Mouse (Mus musculus): Measurements from ENCODE around the gene Arhgap23. TPM values are rescaled to one million over a fixed set of nuclear protein-coding genes. Genes with fewer than 3 reads are reported as not detected.
A peak's percentile ranks its signal among the peaks of the same experiment; 100 is the strongest.

The Arhgap23 gene
- total RNA-seq, 2 experiments from 2014 or later = 6.1 to 6.3 TPM

DNA sequence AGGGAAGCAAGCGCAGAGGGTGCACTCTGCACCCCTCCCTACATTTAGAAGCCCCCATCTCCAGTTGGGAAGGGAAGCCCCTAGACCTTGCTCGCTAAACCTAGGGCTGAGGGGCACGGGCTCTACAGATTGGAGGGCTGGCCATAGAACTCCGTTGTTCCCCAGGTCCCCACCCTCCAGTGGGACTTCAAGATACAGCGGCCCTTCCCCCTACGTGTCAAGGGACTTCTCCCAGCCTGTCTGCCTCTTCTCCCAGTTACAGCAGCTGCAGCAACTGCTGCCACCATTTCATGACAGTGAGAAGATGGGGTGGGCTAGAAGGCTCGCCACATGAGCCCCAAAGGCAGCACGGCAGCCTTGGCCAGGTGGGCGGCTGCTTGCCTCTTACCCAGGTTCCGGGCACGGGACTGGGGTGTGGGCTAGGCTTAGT is 10.6 kb upstream of the Arhgap23 start:
- ATAC-seq (replicated peaks; ENCODE audit: poor library complexity) = no peak

DNA sequence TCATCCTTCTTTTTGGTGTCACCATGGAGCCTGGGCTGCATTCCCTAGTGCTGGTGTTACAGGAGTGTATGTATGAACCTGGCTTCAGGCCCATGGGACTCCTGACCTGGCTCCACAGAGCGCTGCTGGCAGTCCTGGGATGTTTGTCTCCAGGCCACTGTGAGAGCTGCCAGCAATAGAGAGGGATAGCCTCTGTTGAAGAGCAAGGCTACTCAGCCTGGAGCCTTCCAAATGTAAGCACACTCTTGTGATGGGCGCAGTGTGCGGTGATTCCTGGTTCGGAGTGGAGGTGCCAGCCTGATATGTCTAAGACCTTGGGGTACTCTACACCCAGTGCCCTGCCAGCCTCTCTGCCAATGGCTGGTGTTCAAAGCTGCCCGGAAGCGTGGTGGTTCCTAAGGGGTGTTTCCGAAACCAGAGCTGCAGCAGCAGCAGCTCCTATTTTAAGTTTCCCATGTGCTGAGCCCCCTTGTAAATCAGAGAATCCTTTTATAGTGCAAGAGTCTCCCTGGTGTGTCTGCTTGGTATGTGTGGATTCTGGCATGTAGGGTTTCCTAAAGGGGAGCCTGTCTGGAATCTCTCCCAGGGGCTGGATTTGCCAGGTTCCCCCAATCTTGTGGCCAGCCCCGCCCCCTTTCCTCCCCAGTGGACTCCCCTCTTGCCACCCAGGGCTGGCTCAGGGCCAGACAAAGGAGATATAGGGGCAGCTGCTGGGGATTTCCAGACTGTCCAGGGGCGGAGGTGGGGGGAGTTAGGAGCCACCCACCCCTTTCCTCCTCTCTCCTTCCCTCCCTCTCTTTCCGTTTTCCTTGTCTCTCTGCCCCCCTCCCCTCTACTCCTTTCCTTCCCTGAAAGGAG is 9.0 kb upstream of the Arhgap23 start:
- no peak for ATAC-seq (replicated peaks; ENCODE audit: poor library complexity)

DNA sequence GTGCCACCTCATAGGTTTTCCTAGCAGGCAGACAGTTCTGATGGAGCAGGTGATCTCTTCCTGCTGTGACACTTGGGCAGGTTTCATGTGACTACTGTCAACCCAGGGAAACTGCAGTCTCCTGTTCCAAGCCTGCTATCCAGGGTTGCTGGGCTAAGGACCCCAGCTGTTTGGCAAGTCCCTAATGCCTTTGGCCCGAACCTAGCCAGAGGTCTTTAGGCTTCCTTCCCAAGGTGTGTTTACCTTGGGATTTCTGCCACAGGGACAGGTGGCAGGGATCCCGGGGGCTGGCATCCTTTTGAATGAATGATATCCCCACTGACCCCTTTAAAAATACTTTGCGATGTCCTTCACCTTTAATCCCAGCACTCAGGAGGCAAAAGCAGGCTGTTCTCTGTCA is 7.9 kb upstream of the Arhgap23 start:
- ATAC-seq (replicated peaks; ENCODE audit: poor library complexity) = no peak

DNA sequence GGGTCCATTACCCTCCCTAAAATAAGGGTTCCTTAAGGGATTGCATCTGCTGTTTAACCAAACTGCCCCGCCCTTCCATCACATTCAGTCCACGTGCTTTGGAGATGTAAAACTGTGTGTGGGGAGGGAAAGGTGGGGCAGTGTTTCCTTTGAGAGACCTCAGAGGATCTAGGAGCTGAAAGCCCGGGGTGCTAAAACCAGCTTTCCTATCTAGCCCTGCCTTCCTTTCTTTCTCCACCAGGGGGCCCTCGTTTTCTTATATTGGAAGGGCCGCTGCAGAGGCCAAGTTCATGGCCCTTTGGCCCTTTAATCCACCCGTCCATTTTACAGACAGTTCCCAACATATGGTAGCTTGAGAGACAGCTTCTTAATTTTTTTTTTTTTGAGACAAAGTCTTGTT is 7.2 kb upstream of the Arhgap23 start:
- ATAC-seq (replicated peaks; ENCODE audit: poor library complexity) = peak; percentile 59

DNA sequence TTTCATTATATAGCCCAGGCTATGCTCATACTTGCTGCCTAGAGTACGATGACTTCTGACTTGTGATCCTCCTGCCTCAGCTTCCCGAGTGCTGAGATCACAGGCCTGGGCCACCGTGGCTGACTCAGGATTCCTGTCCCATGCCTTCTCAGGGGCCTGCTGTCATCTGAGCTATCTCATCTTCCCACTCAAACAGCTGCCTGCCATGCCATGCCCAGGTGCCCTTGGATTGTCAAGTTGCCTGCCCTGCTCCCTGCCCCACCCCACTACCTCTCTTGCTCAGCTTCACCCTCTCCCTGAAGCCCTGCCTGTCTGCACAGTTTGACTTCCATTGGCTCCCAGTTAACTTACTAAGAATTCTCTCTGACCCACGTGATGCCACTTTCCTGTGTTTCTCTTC is 4.4 kb upstream of the Arhgap23 start:
- ATAC-seq (replicated peaks; ENCODE audit: poor library complexity) = no peak

DNA sequence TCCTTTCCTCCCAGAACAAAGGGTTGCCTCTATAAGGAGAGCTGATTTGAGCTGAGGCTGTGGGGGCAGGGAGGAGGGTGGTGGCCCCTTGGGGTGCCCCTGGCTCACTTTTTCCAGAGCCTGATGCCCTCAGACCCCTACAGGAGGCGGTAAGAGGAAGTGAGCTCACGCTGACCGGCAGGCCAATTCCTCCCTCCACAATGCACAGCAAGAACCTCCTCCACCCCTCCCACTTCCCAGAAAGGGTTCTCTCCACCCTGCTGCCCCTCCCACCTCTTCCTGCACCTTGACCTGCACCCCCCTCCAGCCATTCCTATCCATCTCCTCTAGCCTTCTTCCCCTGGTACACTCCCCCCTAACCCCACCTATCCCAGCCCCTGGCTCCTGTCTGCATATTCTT is 3.2 kb upstream of the Arhgap23 start:
- ATAC-seq (replicated peaks; ENCODE audit: poor library complexity) = peak; percentile 50

DNA sequence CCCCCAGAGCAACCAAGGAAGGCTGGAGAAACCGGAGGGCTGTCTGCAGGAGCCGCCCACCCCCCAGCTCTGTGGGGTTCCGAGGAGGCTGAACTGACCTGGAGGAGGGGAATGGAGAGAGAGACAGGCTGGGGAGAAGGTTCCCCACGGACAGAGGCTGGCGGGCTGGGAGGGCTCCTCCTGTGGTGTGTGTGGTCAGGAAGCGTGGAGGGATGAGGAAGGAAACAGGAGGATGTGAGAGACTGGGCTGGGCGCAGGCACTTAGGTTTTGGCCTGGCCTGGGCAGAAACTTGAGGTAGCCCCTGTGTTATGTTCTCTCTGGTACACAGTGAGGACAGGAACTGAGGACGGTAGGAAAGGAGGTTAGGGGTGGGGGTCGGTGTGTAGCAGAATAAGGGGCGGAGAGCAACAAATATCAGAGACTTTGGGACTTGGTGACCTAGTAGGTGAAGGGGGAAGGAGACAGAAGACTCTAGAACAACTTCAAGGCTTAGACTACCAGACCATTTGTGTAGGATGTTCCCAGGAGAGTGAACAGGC is 2.5 kb upstream of the Arhgap23 start:
- ATAC-seq (replicated peaks; ENCODE audit: poor library complexity) = peak; percentile 37

DNA sequence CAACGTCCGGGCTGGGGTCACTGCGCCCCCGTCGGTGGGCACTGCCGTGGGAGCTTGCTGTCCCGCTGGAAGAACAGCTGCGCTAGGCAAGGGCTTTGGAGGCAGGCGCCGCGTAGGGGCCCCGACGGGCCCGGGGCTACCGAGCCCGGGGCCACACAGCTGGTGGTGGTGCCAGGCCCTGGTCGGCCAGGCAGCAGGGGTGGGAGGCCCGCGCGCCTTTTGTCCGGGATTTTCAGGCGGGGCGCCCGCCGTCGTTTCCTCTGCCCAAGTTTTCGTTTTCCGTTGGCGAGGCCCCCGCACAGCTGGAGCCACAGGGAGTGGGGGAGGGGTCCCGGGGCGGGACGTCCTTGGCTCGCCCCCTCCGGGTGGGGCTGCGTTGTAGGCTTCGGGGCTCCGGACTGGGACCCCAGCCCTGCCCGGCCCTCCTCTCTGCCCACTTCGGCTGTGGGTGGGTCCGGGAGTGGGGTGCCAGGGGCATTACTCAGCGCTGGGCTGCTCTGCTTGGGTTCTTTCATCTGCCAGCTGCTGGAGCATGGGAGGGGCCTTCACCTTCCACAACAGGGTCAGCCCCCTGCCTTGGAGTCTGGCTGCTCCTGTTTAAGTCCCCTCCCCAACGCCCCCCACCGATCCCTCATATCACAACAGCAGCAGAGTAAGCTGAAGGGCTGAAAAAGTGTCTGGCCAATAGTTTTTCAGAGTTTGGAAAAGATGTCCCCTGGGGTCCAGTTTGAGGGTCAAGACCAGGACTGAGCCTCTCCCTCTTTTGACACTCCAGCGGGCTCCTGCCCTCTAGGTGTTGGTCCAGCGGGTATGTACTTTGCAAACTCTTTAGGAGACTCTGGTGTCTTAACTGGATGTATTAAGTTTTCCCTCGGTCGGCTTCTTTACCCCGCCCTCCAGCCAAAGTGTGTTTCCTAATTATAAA is 641 bp downstream of the Arhgap23 start:
- ATAC-seq (replicated peaks; ENCODE audit: poor library complexity) = no peak

DNA sequence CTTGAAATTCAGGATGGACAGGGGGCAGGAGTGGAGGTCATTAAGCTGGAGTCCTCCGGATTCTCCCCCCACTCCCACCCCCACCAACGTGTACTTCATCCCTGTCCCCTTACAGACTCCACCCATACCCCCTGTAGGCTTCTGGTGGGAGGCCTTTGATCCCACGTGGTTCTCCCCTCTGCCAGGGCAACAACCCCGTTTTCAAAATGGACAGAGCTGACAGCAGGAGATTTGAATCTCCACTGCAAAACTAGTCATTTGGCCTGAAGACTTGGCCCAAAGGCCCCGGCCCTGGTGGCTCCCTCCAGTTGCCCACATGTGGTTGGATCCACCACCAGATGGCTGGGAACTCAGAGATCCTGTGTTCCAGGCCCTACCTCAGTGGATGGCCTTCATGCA is 1.3 kb downstream of the Arhgap23 start:
- no peak for ATAC-seq (replicated peaks; ENCODE audit: poor library complexity)

DNA sequence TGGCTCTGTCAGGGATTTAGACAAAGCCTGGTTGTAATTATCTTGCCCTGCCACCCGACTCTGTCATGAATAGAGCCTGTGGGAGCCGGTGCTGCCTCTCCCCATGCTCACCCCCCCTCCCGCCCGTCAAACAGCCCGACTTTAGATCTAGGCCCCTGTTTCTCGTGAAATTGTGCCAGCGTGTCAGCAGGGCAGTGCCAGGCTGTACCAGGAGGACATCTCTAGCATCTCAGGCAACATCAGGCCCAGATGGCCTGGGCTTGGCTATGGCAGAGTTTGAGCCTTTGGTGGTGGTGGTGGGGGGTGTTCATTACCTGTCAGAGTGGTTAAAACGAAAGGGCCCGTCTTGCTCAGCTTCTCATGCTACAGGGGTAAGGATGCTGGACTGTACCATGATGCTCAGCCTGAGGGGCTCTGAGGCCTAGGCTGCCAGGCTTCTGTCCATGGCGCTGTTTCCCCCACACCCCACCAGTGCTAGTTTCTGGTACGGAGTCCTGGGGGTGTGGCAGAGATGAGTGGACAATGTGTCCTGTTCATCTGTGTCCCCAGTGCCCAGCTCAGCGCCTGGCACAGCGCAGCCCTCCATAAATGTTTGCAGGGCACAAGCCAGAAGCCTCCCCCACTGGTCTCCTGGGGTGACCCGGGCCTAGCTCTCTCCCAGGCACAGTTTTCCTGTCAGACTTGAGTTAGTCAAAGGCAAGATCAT is 3.7 kb downstream of the Arhgap23 start:
- no peak for ATAC-seq (replicated peaks; ENCODE audit: poor library complexity)

DNA sequence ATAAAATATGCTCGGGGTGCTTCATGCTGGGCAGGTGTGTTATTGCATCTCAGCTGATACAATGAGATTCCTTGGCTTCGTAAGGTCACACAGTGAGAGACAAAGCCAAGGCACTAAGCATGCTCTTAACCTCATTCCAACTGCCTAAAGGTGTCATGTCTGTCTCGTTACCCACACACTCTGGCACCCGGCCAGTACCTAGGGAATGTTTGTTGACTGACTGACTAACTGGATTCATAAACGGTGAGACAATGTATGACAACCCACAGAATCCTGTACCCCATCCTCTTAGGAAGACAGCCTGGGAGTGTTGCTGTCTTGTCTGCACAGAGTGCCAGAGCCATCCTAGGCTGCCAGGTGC is 4.2 kb downstream of the Arhgap23 start:
- no peak for ATAC-seq (replicated peaks; ENCODE audit: poor library complexity)

DNA sequence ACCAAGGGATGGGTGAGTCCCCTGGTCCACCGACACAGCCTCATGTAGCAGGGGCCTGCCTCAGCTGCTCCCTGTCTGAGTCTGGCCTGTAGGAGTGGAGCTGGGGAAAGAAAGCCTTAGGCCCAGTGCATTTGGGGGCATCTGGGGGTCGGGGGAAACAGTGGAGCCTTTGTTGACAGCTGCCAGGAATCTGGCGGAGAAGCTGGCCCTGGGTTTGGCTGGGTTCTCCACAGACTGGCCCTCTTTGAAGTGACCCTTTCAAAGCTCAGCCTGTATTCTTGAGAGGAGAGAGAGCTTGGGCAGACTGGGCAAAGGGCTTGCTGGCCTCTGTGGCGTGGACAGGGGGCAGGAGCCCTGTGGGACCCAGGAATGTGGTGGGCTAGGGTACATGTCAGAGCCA is 7.2 kb downstream of the Arhgap23 start:
- no peak for ATAC-seq (replicated peaks; ENCODE audit: poor library complexity)

DNA sequence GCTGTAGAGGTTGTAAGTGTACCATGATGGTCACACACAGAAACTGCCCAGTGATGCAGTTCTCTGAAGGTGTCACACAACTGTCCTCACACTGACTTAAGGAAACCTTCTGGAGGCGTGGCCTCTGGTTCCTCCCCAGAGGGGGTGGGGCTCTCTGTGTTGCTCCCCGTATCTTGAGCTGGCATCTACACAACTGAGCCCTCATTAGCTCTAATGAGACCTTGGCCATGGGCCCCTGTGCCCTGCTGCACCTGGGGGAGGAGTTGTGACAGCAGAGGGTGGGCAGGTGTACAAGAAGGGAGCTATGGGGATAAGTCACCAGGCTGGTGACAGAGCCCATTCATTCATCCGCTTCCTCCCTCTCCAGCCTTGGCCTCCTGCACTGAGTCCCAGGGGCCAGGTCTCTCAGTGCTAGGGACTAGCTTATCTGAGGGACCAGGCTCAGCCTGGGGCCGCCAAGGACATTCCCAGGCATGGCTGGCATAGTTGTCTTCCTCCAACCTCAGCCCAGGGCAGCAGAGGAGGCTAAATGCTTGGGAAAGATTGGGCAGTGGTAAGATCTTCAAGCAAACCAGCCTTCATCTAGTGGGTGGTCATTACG is 8.9 kb downstream of the Arhgap23 start:
- ATAC-seq (replicated peaks; ENCODE audit: poor library complexity) = peak; percentile 52

DNA sequence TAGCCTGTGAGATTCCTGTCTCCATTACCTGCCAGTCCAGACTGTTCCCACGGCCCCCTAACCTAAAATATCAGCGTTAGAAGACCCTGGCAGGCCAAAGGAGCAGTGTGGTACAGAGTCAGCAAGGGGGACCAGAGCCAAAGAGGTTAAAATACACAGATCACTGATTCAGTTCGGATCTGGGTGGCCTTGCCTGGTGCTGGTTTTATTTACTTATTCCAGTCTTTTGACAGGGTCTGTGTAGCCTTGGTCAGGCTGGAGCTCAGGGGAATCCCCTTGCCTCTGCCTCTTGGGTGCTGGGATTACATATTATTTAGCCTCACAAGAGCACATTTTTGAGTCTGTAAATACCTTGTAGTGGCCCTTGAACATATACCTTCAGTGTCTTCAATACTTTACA is 9.5 kb downstream of the Arhgap23 start:
- no peak for ATAC-seq (replicated peaks; ENCODE audit: poor library complexity)

DNA sequence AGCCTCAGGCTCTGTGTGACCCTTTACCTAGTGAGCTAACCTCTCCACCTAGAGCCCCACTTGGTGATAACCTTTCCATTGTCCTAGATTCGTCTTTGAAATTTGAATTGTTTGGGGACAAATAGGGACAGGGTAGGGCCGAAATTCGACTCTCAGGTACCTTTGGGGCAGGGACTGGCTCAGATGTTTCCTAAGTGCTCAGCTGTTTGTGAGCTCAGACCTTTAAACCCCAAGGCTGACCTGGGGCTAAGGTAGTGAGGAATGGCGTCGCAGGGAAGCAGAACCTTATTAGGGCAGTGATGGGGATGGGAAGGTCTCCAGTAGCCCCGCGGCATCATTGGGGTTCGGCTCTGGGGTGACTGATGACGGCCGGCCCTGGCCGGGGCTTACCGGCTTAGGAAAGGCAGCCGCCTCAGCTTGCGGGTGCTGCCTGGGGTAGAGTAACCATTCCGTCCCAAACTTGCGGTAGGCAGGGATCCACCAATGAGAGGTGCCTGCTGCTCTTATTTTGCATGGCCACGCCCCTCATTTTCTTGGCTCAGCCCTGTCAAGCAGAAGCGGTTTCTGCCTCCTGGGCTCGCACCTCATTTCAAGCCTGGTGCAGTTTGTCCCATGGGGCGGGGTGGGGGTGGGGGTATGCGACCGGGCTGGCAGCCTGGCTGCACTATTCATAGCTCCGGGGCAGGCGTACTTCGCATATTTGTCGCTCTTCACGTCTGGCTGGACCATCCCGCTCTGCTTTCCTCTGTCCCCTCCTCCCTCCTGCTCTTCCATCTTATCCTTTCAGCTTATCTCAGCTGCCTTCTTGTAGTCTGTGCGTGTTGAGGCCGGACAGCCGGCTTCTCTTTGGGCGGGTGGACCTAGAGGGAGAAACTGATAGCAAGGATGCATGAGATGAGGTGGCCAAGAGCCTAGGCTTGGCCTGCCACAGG is 12.7 kb downstream of the Arhgap23 start:
- peak; percentile 79 for ATAC-seq (replicated peaks; ENCODE audit: poor library complexity)

DNA sequence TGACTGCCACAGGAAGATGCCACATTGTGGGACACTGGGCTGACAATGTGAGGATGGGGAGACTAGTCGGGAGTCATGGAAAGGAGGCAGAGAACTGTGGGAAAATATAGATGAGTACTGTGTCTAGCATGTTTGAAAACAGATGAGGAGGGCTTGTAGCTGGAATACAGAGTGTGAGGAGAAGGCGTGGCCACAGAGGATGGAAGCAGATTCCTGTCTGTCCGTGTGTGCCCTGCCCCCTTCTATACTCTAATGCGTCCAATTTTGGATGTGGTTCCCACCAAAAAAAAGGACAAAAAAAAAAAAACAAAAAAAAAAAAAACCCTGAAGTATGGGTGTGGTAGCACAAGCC is 13.4 kb downstream of the Arhgap23 start:
- ATAC-seq (replicated peaks; ENCODE audit: poor library complexity) = no peak

DNA sequence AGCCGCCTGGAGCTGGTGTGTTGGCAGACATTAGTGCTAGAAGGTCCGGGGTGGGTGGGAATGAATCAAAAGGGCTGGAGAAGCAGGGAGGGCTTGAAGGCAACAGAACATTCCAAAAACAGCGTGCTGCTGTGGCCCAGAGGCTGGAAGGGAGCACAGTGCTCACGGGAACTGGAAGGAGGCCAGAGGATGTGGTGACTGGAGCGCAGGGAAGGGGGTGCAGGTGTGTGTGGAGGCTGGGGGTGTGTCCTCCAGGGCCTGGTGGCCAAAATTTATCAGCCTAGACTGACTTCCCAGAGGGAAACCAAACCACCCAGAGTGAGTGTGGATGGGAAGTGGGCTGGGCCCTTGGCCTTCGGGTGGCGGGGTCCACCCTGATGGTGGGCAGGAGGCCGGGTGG is 14.3 kb downstream of the Arhgap23 start:
- ATAC-seq (replicated peaks; ENCODE audit: poor library complexity) = no peak

DNA sequence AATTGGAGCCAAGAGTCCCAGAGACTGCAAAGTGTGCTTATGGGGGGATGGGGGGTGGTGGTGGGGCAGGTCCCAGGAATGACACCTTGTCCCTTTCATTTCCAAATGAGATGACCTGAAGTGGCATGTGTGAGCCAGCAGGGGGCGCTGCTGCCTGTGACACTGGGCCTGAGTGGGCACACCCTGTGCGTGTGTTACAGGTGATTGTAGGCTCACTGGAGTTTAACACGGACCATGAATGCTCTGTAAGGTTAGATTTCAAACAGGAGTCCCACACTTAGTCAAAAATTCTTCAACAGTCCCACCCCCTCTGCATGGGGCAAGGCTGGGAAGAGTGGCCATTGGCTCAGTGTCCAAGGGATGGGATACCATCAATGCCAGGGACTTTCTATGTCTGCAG is 16.7 kb downstream of the Arhgap23 start:
- ATAC-seq (replicated peaks; ENCODE audit: poor library complexity) = peak; percentile 33

DNA sequence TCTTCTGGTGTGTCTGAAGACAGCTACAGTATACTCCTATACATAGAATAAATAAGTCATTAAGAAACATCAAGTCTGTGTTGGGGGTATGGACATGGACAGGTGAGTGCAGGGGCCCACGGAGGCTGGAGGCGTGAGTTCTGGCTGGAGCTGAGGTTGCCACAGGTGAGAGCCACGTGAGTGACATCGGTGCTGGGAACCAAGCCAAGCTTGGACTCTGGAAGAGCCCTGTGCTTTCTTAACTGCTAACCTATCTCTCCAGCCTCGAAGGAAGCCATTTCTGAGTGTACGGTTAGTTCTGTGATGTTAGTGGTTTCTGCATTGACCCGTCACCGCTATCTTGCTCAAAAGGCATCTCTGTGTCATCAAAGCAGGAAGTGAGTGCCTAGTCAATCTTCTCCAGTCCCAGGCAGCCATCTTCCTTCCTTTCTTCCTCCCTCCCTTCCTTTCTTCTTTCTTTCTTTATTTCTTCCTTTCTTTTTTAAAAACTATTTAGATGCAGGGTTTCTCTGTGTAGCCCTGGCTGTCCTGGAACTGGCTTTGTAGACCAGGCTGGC is 17.7 kb downstream of the Arhgap23 start:
- no peak for ATAC-seq (replicated peaks; ENCODE audit: poor library complexity)
